ENCODE assay signal across 10 mouse cellular contexts in the genomic region with DNA sequence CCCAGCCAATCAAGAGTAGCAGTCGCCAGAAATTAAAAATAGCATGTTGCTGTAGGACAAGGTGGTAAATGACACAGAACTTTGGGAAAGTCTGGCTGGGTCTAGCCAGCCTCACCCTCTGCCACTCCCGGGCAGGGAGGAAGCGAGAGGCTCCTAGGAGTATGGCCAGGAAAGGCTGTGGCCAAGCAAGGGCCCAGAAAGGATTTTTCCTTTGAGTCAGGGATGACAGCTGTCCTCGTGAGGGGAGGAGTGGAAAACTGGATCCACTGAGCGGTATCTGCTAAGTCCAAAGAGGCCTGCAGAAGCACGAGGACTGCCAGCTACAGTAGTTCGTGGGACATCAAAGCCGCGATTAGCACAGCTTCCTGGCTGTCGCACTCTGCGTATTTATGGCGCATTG.
A peak's percentile ranks its signal among the peaks of the same experiment; 100 is the strongest.
DNase-seq lines count a peak whose midpoint lies in the region; ATAC-seq lines count a peak whose summit lies in the region.
"Had no signal": no experiment of that assay in that cellular context is flagged by ENCODE, and none has a peak within 500 bp of the region (broad histone marks: within the 10 kb centered on the region; RNA-seq: fewer than 3 reads in every experiment).

No protein-coding gene starts in this region.

- H3K36me3 ChIP-seq in hindbrain, embryonic 15.5 days: no peaks in the 10 kb centered on the region
- no peaks in the 10 kb centered on the region for H3K36me3 ChIP-seq in hindbrain, embryonic 11.5 days (ENCODE audit: control insufficient read depth, insufficient read depth, low read length)
- no peaks in the 10 kb centered on the region for H3K36me3 ChIP-seq in heart, embryonic 16.5 days (ENCODE audit: control insufficient read depth, insufficient read depth)
- H3K36me3 ChIP-seq in intestine, embryonic 15.5 days: no peaks in the 10 kb centered on the region
- H3K36me3 ChIP-seq: embryonic facial prominence, embryonic 15.5 days had no signal

- peak overlapping the region; percentile 6; the same call in 1 of the 2 replicates for H3K27ac ChIP-seq in hindbrain, embryonic 15.5 days (replicated peaks)
- no peak overlapping the region for H3K27ac ChIP-seq in hindbrain, embryonic 11.5 days (ENCODE audit: low read depth, low read length)
- H3K27ac ChIP-seq in heart, embryonic 16.5 days (ENCODE audit: low read length): 0 out of 2 replicates have a peak overlapping the region, but pooled peaks have one; percentile 3
- H3K27ac ChIP-seq in intestine, embryonic 15.5 days: no peak overlapping the region
- H3K27ac ChIP-seq: embryonic facial prominence, embryonic 15.5 days had no signal

- H3K4me1 ChIP-seq in hindbrain, embryonic 15.5 days (replicated peaks): peaks cover 14% of the 10 kb centered on the region
- peaks cover 4% of the 10 kb centered on the region; the same call in 1 of the 2 replicates for H3K4me1 ChIP-seq in hindbrain, embryonic 11.5 days (replicated peaks; ENCODE audit: control insufficient read depth, insufficient read depth, low read length)
- H3K4me1 ChIP-seq in heart, embryonic 16.5 days (ENCODE audit: control insufficient read depth, insufficient read depth, low read length): peaks cover 15% of the 10 kb centered on the region
- H3K4me1 ChIP-seq in intestine, embryonic 15.5 days (replicated peaks): no peaks in the 10 kb centered on the region

- H3K4me3 ChIP-seq in hindbrain, embryonic 15.5 days: no peak overlapping the region
- H3K4me3 ChIP-seq in hindbrain, embryonic 11.5 days (ENCODE audit: low read depth, low read length): no peak overlapping the region
- H3K4me3 ChIP-seq in heart, embryonic 16.5 days (ENCODE audit: low read length): no peak overlapping the region
- no peak overlapping the region for H3K4me3 ChIP-seq in intestine, embryonic 15.5 days (replicated peaks)
- H3K4me3 ChIP-seq: embryonic facial prominence, embryonic 15.5 days had no signal

- H3K27me3 ChIP-seq in hindbrain, embryonic 15.5 days: no peaks in the 10 kb centered on the region
- H3K27me3 ChIP-seq in hindbrain, embryonic 11.5 days (ENCODE audit: control insufficient read depth, insufficient read depth, low read length): no peaks in the 10 kb centered on the region
- no peaks in the 10 kb centered on the region for H3K27me3 ChIP-seq in heart, embryonic 16.5 days (ENCODE audit: control insufficient read depth, insufficient read depth, low read length)
- H3K27me3 ChIP-seq in intestine, embryonic 15.5 days (replicated peaks): no peaks in the 10 kb centered on the region; the same call in none of the 2 replicates
- H3K27me3 ChIP-seq: CH12.LX had no signal

- DNase-seq in hindbrain, embryonic 11.5 days (ENCODE audit: low spot score): no peak
- peak; percentile 42 to 58 for DNase-seq in gastrocnemius, adult 8-10 months (ENCODE audit: low spot score in 2 of 2)
- DNase-seq in lung, postnatal 25 days (ENCODE audit: low spot score): peak; percentile 57
- DNase-seq in left cerebral cortex, adult 11 months (ENCODE audit: low spot score): no peak
- no peak for DNase-seq in cerebellum, postnatal 25 days

- no peak overlapping the region for H3K4me2 ChIP-seq in hindbrain, embryonic 15.5 days
- no peak overlapping the region for H3K4me2 ChIP-seq in hindbrain, embryonic 11.5 days (replicated peaks; ENCODE audit: low read depth, low read length)
- peak overlapping the region; percentile 1; the same call in 1 of the 2 replicates for H3K4me2 ChIP-seq in heart, embryonic 16.5 days (ENCODE audit: low read depth, low read length)
- H3K4me2 ChIP-seq in intestine, embryonic 15.5 days (replicated peaks): no peak overlapping the region
- H3K4me2 ChIP-seq: embryonic facial prominence, embryonic 15.5 days had no signal

- 80% methylated on average over 12 of the region's 12 CpGs for WGBS in hindbrain, embryonic 15.5 days
- WGBS in hindbrain, embryonic 11.5 days: 81% methylated on average over 12 of the region's 12 CpGs
- 54% methylated on average over 12 of the region's 12 CpGs for WGBS in heart, embryonic 16.5 days
- WGBS in intestine, embryonic 15.5 days: 82% methylated on average over 12 of the region's 12 CpGs

- H3K9me3 ChIP-seq in hindbrain, embryonic 15.5 days: no peaks in the 10 kb centered on the region
- no peaks in the 10 kb centered on the region for H3K9me3 ChIP-seq in hindbrain, embryonic 11.5 days (ENCODE audit: control insufficient read depth, low read length)
- no peaks in the 10 kb centered on the region for H3K9me3 ChIP-seq in heart, embryonic 16.5 days (replicated peaks; ENCODE audit: control insufficient read depth, low read length)
- no peaks in the 10 kb centered on the region for H3K9me3 ChIP-seq in intestine, embryonic 15.5 days
- H3K9me3 ChIP-seq: embryonic facial prominence, embryonic 15.5 days had no signal

- ATAC-seq in hindbrain, embryonic 15.5 days (ENCODE audit: low FRiP score, low read depth): no peak
- ATAC-seq in hindbrain, embryonic 11.5 days (ENCODE audit: low FRiP score): no peak
- 0 out of 2 replicates have a peak, but pooled peaks have one; percentile 33 for ATAC-seq in heart, embryonic 16.5 days (replicated peaks; ENCODE audit: extremely low read depth, insufficient read depth, low FRiP score)
- no peak for ATAC-seq in intestine, embryonic 15.5 days

- no peak overlapping the region for H3K9ac ChIP-seq in hindbrain, embryonic 15.5 days
- no peak overlapping the region for H3K9ac ChIP-seq in hindbrain, embryonic 11.5 days (ENCODE audit: low read depth, low read length)
- no peak overlapping the region for H3K9ac ChIP-seq in heart, embryonic 16.5 days (ENCODE audit: low read length)
- no peak overlapping the region for H3K9ac ChIP-seq in intestine, embryonic 15.5 days
- H3K9ac ChIP-seq: embryonic facial prominence, embryonic 15.5 days had no signal

Comparison
In these comparisons a context has a peak if more than half of its experiments do, and no peak if none do; other contexts are left out.
1. H3K27ac ChIP-seq: peak in hindbrain, embryonic 15.5 days (single experiment) and heart, embryonic 16.5 days (single experiment); none in hindbrain, embryonic 11.5 days (single experiment) and intestine, embryonic 15.5 days (single experiment).
2. DNase-seq: peak in gastrocnemius, adult 8-10 months (2 of 2) and lung, postnatal 25 days (single experiment); none in hindbrain, embryonic 11.5 days (single experiment), left cerebral cortex, adult 11 months (single experiment) and cerebellum, postnatal 25 days (0 of 2).